Mouse (Mus musculus) frontal cortex, postnatal 14 days (tissue): ENCODE results near the gene Oard1.

Source experiments
- DNase-seq, 2 experiments: peaks; one replicate each; pipeline ENCODE4 v3.0.0; 2022; ENCODE audit warnings: low spot score in 2 of 2

Gene Oard1

GRCm38 (mm10) chr17:48436487-48436886 is 26.7 kb downstream of the Oard1 start:
- no peak for DNase-seq

DNA sequence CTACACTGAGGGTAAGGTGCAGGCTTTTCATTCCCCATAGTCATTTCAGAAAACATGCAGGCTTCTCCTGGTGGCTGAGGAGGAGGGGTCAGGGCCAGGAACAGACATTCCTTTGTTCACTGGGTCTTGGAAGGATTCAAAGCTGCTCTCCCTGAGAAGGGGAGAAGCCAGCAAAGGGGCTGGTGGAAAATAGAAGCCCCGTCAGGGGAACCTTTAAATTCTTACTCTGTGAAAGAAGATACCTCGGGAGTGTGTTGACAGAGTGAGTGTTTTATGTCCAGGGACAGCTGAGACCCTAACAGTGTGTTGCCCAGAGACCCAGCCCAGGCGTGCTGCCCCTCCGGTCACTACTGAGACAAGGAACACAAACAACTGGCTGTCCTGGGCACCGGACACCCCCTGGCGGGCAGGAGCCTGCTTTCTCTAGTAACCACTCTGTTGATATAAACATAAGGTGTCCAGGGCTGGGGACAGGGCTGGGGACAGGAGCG is 27.7 kb downstream of the Oard1 start:
- no peak for DNase-seq

DNA sequence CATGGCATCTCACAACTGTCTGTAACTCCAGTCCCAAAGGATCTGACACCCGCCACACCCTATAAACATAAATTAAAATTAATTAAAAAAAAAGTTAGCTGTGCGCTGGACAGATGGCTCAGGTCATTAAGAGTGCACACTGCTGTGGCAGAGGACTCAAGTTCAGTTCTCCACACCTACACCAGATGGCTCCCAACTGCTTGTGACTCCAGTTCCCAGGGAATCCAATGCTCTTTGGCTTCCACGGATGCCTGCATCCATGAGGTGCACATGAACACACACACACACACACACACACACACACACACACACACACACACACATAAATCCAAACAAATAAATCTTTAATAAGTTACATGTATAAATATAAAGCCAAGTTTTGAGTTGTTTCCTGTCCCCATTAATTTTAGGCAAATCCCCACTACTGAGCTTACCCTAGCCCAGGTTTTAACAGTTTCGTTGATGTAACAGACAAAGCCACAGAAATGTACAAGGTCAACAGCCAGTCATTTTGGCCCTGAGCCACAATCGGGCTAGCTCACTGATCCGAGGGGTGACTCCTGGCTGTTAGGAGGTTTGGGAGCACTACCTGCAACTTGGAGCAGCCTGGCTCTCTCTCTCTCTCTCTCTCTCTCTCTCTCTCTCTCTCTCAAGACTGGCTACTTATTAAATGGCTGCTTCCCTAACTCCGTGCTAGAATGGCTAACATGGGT is 33.1 kb downstream of the Oard1 start:
- no peak for DNase-seq

DNA sequence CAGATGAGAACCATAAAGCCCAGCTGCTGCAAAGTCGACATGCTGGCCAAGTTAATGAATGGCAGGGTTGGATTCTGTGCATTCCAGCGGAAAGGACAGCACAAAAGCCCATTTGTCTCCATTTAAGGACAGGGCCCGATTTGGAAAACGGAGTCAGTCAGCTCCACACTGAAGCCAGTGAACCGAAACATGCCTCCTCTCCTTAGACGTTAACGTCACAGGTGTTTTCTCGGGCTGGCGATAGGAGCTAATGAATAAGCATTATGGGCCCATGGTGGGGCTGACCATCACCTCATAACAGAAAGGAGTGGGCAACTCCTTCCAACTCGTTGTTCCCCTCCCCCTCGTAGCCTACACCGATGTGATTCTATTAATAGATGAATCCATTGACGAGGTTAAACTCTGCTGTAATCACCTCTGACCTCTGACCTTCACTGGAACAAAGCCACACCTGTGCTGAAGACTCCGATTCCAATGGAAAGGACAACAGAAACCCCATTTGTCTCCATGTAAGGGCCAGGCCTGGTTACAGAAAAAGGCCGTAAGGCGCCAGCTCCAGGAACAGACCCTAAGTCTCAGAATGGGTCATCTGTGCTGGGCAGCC is 33.8 kb downstream of the Oard1 start:
- DNase-seq, result no peak

DNA sequence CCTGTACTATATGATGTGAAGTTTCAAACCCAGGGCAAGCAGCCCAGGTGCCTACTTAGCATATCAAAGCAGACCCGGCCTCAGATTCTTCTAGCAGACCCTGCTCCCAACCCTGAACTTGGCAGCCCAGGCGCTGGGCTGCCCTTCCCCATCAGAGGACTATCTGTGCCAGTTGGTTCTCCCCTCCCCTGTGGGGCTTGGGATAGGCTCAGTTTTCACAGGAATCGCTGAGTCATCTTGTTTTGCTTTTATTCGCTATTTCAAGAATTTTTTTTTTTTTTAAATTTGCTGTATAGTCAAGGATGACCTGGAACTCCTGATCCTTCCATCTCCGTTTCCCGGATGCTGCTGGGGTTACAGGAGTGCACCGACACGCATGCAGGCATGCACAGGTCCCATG is 37.9 kb downstream of the Oard1 start:
- DNase-seq, result no peak

GRCm38 (mm10) chr17:48450666-48451352 is 41.0 kb downstream of the Oard1 start:
- DNase-seq, result no peak

- DNase-seq, result no peak
Measured at GRCm38 (mm10) chr17:48451353-48451675, 41.5 kb downstream of the Oard1 start, which contains the start of gene Tspo2. Gene Tspo2 (minus strand): TSS chr17:48451522.

- no peak for DNase-seq
Measured at GRCm38 (mm10) chr17:48451753-48452444, 42.1 kb downstream of the Oard1 start.

DNA sequence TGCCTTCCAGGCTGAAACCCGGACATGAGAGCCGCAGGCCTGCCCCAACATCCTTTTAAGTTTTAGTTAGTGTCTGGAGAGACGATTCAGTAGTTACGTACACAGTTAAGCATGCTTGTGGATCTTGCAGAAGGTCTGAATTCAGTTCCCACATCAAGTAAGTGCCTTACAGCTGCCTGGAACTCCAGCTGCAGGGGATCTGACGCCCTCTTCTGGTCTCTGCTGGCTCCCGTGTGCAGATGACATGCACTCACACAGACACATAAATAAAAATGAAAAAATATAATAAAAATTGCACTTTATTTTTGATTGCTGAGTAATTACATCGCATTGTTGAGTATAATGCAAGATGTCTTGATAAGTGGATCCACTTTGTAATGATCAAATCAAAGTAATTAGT is 43.7 kb downstream of the Oard1 start:
- no peak for DNase-seq

- DNase-seq, result no peak
Measured at GRCm38 (mm10) chr17:48454190-48454589, 44.4 kb downstream of the Oard1 start.

DNA sequence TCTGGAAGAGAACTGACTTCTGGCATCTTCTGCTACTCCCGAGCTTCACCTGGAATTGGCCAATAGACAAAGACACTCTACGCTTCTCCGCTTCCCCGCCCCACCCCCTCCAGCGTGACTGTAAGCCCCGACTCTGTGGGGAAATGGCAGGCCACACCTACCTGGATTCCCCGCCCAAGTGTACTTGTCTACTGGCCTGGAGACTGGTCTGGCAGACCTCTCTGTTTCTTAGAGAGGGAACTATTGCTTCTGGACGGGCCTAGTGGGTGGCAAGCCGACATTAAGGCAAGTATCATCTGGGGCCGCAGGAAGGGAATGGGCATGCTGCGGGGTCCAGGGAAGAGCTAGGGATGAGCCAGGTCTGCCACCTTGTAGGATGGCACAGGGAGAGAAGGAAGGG is 44.9 kb downstream of the Oard1 start, which contains the start of gene Unc5cl:
Unc5cl (plus strand) TSS at position 214 of the 400 bp plus-strand sequence.
- no peak for DNase-seq

DNA sequence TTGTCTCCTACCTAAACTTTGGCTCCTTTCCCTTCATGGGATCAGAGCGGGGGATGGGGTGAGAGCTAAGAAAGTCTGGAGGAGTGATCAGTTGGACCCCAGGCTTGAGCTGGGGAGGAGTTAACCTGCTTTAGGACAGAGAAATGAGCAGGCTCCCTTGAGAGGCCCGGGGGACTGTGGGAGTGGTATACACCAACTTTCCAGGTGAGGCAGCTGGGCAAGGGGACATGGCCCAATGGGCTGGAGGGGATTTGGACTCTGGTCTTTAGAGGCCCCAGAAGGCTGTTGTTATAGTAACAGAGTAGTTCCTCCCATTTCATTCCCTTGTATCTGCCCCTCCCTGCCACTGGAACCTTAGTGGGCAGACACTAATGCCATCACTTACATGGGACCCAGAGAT is 46.1 kb downstream of the Oard1 start:
- DNase-seq, result no peak

DNA sequence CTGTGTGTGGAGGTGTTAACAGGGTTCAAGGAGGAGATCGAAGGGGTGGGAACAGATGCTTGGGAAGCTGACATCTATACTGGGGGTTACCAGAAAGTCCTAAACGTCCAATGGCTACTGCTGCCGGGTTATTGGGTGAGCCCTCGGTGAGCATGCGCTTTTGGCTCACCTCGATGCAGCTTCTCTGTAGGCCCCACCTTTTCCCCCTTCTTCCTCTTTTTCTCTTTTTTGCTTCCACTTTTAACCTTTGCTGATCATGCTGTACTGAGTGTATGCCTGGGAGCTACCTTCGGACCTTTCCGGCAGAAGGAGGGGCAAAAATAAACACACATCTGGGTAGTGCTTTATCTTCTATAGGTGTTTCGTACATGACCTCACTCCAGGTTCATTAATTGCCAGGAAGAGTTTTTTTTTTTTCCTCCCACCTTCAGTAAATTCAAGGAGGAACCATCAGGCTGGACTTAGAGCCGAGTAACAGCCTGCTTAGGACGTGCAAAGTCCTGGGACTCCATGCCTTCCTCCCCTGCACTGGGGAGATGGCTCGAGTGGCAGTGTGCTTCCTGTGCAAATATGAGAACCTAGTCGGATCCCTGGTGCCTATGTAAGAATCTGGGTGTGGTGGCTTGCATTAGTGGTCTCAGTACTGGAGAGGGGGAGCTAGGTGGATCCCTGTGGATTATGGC is 48.3 kb downstream of the Oard1 start:
- DNase-seq, result no peak

DNA sequence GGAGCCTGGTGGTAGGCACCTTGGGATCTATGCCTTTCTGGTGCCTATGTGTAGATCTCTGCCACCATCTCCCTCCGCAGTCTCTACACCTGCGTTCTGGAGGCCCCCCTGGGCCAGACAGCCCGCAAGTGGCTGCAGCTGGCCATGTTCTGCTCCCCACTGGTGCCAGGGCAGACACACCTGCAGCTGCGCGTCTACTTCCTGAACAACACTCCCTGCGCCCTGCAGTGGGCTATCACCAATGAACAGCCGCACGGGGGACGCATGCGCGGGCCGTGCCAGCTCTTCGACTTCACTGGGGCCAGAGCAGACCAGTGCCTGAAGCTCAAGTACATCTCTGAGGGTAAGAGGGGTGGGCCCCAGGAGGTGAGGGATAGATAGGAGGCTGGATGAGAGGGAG is 52.3 kb downstream of the Oard1 start:
- DNase-seq, result no peak

DNA sequence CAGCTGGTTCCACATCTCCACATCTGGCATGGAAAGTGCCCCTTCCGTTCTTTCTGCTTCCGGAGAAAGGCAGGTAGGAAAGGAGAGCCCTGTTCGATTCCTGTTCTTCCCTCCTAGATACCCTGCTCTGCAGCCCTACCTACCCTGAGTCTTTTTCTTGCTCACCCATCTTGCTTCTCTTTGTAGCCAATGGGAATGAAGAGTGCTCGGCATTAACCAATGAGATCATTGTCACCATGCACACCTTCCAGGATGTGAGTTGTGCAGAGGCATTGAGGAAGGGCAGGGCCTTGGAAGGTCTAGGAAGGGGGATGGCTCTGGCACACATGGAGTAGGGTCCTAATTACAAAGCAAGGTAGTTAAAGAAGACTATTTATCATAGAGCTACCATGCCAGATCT is 53.6 kb downstream of the Oard1 start:
- DNase-seq, result no peak
